10 mouse cellular contexts compared by ENCODE assay signal in the genomic region with DNA sequence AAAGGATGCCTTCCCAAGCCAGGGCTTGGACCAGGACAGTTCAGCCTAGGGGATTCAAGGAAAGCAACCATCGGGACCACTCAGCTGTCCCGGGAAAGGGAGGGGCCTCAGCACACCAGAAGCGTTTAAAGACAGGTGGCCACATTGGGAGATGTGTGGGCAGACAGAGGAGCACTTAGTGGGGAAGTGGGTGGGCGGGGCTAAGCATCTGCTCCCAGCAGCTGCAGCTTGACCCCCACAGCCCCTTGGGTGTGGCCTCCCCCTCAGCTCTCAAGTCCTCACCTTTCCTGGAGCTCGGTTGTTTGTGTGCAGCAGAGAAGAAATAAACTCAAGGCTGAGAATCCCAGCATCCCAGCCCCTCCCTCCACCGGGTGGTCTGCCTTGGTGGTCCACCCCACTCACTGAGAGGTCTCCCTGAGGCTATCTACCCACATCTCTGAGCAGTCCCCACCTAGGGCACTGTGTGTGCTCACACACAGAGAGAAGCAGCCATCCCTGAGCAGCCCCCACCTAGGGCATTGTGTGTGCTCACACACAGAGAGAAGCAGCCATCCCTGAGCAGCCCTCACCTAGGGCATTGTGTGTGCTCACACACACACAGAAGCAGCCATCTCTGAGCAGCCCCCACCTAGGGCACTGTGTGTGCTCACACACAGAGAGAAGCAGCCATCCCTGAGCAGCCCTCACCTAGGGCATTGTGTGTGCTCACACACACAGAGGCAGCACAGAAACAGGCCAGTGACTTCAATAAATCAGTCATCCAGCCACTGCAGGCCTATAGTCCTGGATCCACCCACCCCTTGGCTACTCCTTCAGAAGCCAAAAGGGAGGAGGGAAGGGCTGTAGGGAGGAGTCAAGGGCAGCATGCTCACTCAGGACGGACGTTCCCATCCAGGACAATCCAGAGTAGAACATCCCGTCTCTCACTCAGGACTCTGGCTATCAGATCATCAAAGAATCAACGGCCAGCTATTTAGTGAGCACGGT.
DNase-seq lines count a peak whose midpoint lies in the region; ATAC-seq and TF ChIP-seq lines count a peak whose summit lies in the region.
"Had no signal": no experiment of that assay in that cellular context is flagged by ENCODE, and none has a peak within 500 bp of the region (broad histone marks: within the 10 kb centered on the region; RNA-seq: fewer than 3 reads in every experiment).

No protein-coding gene starts in this region.

- no peaks in the 10 kb centered on the region for H3K9me3 ChIP-seq in heart, embryonic 13.5 days
- no peaks in the 10 kb centered on the region for H3K9me3 ChIP-seq in lung, postnatal 0 days (ENCODE audit: low read length)
- H3K9me3 ChIP-seq: liver, embryonic 13.5 days had no signal

- 0 out of 2 replicates have a peak overlapping the region, but pooled peaks have one; percentile 5 for H3K27ac ChIP-seq in heart, embryonic 13.5 days (replicated peaks)
- no peak overlapping the region for H3K27ac ChIP-seq in lung, postnatal 0 days (ENCODE audit: low read length)
- H3K27ac ChIP-seq: liver, embryonic 13.5 days had no signal

- H3K4me1 ChIP-seq in heart, embryonic 13.5 days = peaks cover 68% of the 10 kb centered on the region
- peaks cover 19% of the 10 kb centered on the region; the same call in 1 of the 2 replicates for H3K4me1 ChIP-seq in lung, postnatal 0 days (ENCODE audit: insufficient read depth, low read depth, low read length)

- no peak overlapping the region for H3K4me3 ChIP-seq in heart, embryonic 13.5 days
- no peak overlapping the region for H3K4me3 ChIP-seq in lung, postnatal 0 days (ENCODE audit: low read depth, low read length)
- H3K4me3 ChIP-seq: liver, embryonic 13.5 days had no signal

- DNase-seq in 3134 (ENCODE audit: extremely low read depth, insufficient read length, low spot score) = peak; percentile 64
- peak; percentile 87 for DNase-seq in MN1 (ENCODE audit: low spot score)
- no peak for DNase-seq in lung, postnatal 0 days (ENCODE audit: low spot score)
- no peak for DNase-seq in left cerebral cortex, adult 9 months (ENCODE audit: low spot score in 2 of 2)
- DNase-seq in right cerebral cortex, postnatal 36 days (ENCODE audit: low spot score in 2 of 2) = no peak
- DNase-seq: liver, embryonic 13.5 days; thymus, adult 2 months had no signal

- 29% methylated on average over 11 of the region's 11 CpGs for WGBS in heart, embryonic 13.5 days
- 20% methylated on average over 11 of the region's 11 CpGs for WGBS in lung, postnatal 0 days

- peak overlapping the region; percentile 33; the same call in 1 of the 2 replicates for H3K9ac ChIP-seq in heart, embryonic 13.5 days
- no peak overlapping the region for H3K9ac ChIP-seq in lung, postnatal 0 days (replicated peaks; ENCODE audit: low read depth)
- H3K9ac ChIP-seq: liver, embryonic 13.5 days had no signal

- no peak for TF ChIP-seq CTCF in lung, postnatal 0 days (IDR thresholded peaks at IDR 0.05)

- H3K4me2 ChIP-seq in heart, embryonic 13.5 days = no peak overlapping the region
- no peak overlapping the region for H3K4me2 ChIP-seq in lung, postnatal 0 days (replicated peaks; ENCODE audit: low read depth, low read length)
- H3K4me2 ChIP-seq: liver, embryonic 13.5 days had no signal

- TF ChIP-seq EP300 in lung, postnatal 0 days (IDR thresholded peaks at IDR 0.05) = no peak

- 0 out of 2 replicates have a peak, but pooled peaks cover 2% of the 10 kb centered on the region for H3K36me3 ChIP-seq in heart, embryonic 13.5 days
- no peaks in the 10 kb centered on the region for H3K36me3 ChIP-seq in lung, postnatal 0 days (ENCODE audit: insufficient read depth, low read length)
- H3K36me3 ChIP-seq: liver, embryonic 13.5 days had no signal

- no peaks in the 10 kb centered on the region for H3K27me3 ChIP-seq in heart, embryonic 13.5 days (replicated peaks)
- no peaks in the 10 kb centered on the region for H3K27me3 ChIP-seq in lung, postnatal 0 days (replicated peaks; ENCODE audit: insufficient read depth, low read length)
- H3K27me3 ChIP-seq: liver, embryonic 13.5 days had no signal

- no peak for ATAC-seq in heart, embryonic 13.5 days (ENCODE audit: extremely low read depth, insufficient number of reproducible peaks, low FRiP score, low TSS enrichment)
- ATAC-seq in lung, postnatal 0 days = peak; percentile 30
- no peak for ATAC-seq in erythroid progenitor cell, adult 5-6 weeks (replicated peaks; ENCODE audit: low FRiP score, poor library complexity, severe bottlenecking)
- ATAC-seq in inflammation-experienced regulatory T-cells, adult 6 months = no peak

Comparison
In these comparisons a context has a peak if more than half of its experiments do, and no peak if none do; other contexts are left out.
1. DNase-seq: peak in 3134 (single experiment) and MN1 (single experiment); none in lung, postnatal 0 days (single experiment), left cerebral cortex, adult 9 months (0 of 2) and right cerebral cortex, postnatal 36 days (0 of 2).